Mouse (Mus musculus) C2C12 (cell line): Measurements from ENCODE around the gene Trio.

Experiments used
- CEBPB ChIP-seq: IDR thresholded peaks from one replicate; pipeline ENCODE4 v1.6.1; 2011; ENCODE audit warnings: low read depth, mild to moderate bottlenecking, control low read depth, moderate library complexity
- CTCF ChIP-seq: IDR thresholded peaks from one replicate; pipeline ENCODE4 v1.5.1; 2011; ENCODE audit not compliant: control insufficient read depth, insufficient read depth, insufficient read length
- MAX ChIP-seq: IDR thresholded peaks from one replicate; pipeline ENCODE4 v1.6.1; 2011; ENCODE audit warnings: mild to moderate bottlenecking, control low read depth
- MYOD1 ChIP-seq: IDR thresholded peaks from one replicate; pipeline ENCODE4 v1.6.1; 2011; ENCODE audit warnings: low read depth; ENCODE audit not compliant: control insufficient read depth, insufficient read length
- MYOG ChIP-seq: IDR thresholded peaks from one replicate; pipeline ENCODE4 v1.6.1; 2011; ENCODE audit not compliant: control insufficient read depth, insufficient read length; ENCODE audit errors: extremely low read depth
- USF1 ChIP-seq: IDR thresholded peaks from one replicate; pipeline ENCODE4 v1.6.1; 2011; ENCODE audit warnings: low read depth, mild to moderate bottlenecking, control low read depth, moderate library complexity

- TF ChIP-seq CTCF: no peak
- no peak for TF ChIP-seq MYOD1
- TF ChIP-seq MAX: no peak
- TF ChIP-seq USF1: no peak
- TF ChIP-seq MYOG: no peak
- TF ChIP-seq CEBPB: no peak
These were observed 317.1 kb downstream of the Trio start for GRCm38 (mm10) chr15:27708499-27708898.
